Mouse (Mus musculus) bone marrow macrophage, adult 2 months (primary cell): Measurements from ENCODE around the gene Fam25c. TPM values are rescaled to one million over a fixed set of nuclear protein-coding genes. Genes with fewer than 3 reads are reported as not detected.
"Not testable (repeated sequence)": the region's sequence is repeated elsewhere in the genome, so short reads cannot be mapped to it uniquely, and the experiment has no call there.

Source experiments
- H3K27ac ChIP-seq: 2 replicates; pipeline ENCODE4 v1.5.1; 2012; ENCODE audit warnings: low read depth, low read length; ENCODE audit not compliant: insufficient read depth
- H3K4me1 ChIP-seq: 2 replicates; pipeline ENCODE4 v1.6.1; 2012; ENCODE audit warnings: low read length; ENCODE audit not compliant: control insufficient read depth, insufficient read depth
- H3K4me3 ChIP-seq: 2 replicates; pipeline ENCODE4 v1.5.1; 2012; ENCODE audit warnings: mild to moderate bottlenecking, low read length, moderate library complexity; ENCODE audit not compliant: insufficient read depth
- CTCF ChIP-seq: IDR thresholded peaks from 2 replicates; pipeline ENCODE4 v1.5.1; 2012; ENCODE audit warnings: low read depth, mild to moderate bottlenecking, low read length, moderate library complexity
- POLR2A ChIP-seq: IDR thresholded peaks from 2 replicates; pipeline ENCODE4 v1.6.1; 2012; ENCODE audit warnings: mild to moderate bottlenecking, low read depth, low read length, borderline replicate concordance
- polyA plus RNA-seq: library from polyadenylated mRNA; stranded (reverse); fragments of >200 nt; gene quantifications from 2 replicates; pipeline ENCODE4 v1.2.4, GENCODE M21; 2012; ENCODE audit not compliant: missing spikeins, insufficient read depth, insufficient read length

The Fam25c gene
- polyA plus RNA-seq, 1 experiment = not detected

GRCm38 (mm10) chr14:34365147-34365507 is 9.9 kb upstream of the Fam25c start:
- no peak for TF ChIP-seq POLR2A
- TF ChIP-seq CTCF = no peak
- no peak overlapping the region for H3K27ac ChIP-seq
- no peak overlapping the region for H3K4me3 ChIP-seq
- H3K4me1 ChIP-seq = peaks cover 7% of the 10 kb centered on the region

GRCm38 (mm10) chr14:34364254-34365146 is 9.3 kb upstream of the Fam25c start:
- H3K4me3 ChIP-seq, H3K4me1 ChIP-seq, H3K27ac ChIP-seq: not testable (repeated sequence)

GRCm38 (mm10) chr14:34363490-34364253 is 8.4 kb upstream of the Fam25c start:
- peaks cover 7% of the 10 kb centered on the region for H3K4me1 ChIP-seq
- H3K27ac ChIP-seq = peak overlapping the region; percentile 72
- peak overlapping the region; percentile 55 for H3K4me3 ChIP-seq
- peak; percentile 39; the same call in 1 of the 2 replicates for TF ChIP-seq CTCF
- TF ChIP-seq POLR2A = no peak

GRCm38 (mm10) chr14:34362726-34363445 is 7.7 kb upstream of the Fam25c start:
- Histone ChIP-seq H3K4me1 (peaks cover 7% of the 10 kb centered on the region), H3K27ac (peak overlapping the region; percentile 14), H3K4me3 (peak overlapping the region; percentile 55)
- TF ChIP-seq POLR2A (no peak), CTCF (peak; percentile 73)

GRCm38 (mm10) chr14:34362135-34362534 is 6.9 kb upstream of the Fam25c start:
- TF ChIP-seq POLR2A (no peak), CTCF (no peak)
- Histone ChIP-seq H3K4me3 (no peak overlapping the region), H3K27ac (no peak overlapping the region), H3K4me1 (peaks cover 7% of the 10 kb centered on the region)

GRCm38 (mm10) chr14:34360251-34360650 is 5.0 kb upstream of the Fam25c start:
- Histone ChIP-seq H3K4me3 (no peak overlapping the region), H3K27ac (no peak overlapping the region), H3K4me1 (peaks cover 7% of the 10 kb centered on the region)
- TF ChIP-seq POLR2A = no peak
- TF ChIP-seq CTCF = no peak

GRCm38 (mm10) chr14:34359676-34360244 is 4.5 kb upstream of the Fam25c start:
- TF ChIP-seq POLR2A (no peak), CTCF (no peak)
- Histone ChIP-seq H3K27ac (no peak overlapping the region), H3K4me1 (peaks cover 7% of the 10 kb centered on the region), H3K4me3 (no peak overlapping the region)

GRCm38 (mm10) chr14:34357671-34358455 is 2.6 kb upstream of the Fam25c start:
- TF ChIP-seq CTCF (no peak), POLR2A (no peak)
- H3K4me3 ChIP-seq = no peak overlapping the region
- peaks cover 5% of the 10 kb centered on the region for H3K4me1 ChIP-seq
- H3K27ac ChIP-seq = no peak overlapping the region

- no peak overlapping the region for H3K27ac ChIP-seq
- no peaks in the 10 kb centered on the region for H3K4me1 ChIP-seq
- no peak overlapping the region for H3K4me3 ChIP-seq
- TF ChIP-seq CTCF (no peak), POLR2A (no peak)
Observed at GRCm38 (mm10) chr14:34354456-34354855, 777 bp downstream of the Fam25c start.
